Mouse (Mus musculus) ES-E14 (cell line): Measurements from ENCODE around the gene Myo1c. TPM values are rescaled to one million over a fixed set of nuclear protein-coding genes. Genes with fewer than 3 reads are reported as not detected.

Source experiments
- DNase-seq: peaks from one replicate; pipeline ENCODE4 v3.0.0-alpha.2; 2013; ENCODE audit warnings: low read depth, low spot score
- H3K27ac ChIP-seq: 2 replicates; pipeline ENCODE4 v1.5.1; 2012; ENCODE audit warnings: low read depth, mild to moderate bottlenecking, low read length, moderate library complexity, mixed read lengths; ENCODE audit not compliant: poor library complexity, insufficient read depth, severe bottlenecking
- H3K36me3 ChIP-seq: 2 replicates; pipeline ENCODE4 v1.6.1; 2012; ENCODE audit warnings: mild to moderate bottlenecking, low read length, moderate library complexity, mixed read lengths; ENCODE audit not compliant: control insufficient read depth, poor library complexity, insufficient read depth, severe bottlenecking
- H3K4me1 ChIP-seq, 2 experiments: fragments of 150-350 bp in 1 of 2; sonication (generic) in 1 of 2; 2 replicates each; pipeline ENCODE4 v1.6.1; 2012; ENCODE audit warnings: low read length in 2 of 2, mild to moderate bottlenecking in 1 of 2, mixed read lengths in 1 of 2; ENCODE audit not compliant: control insufficient read depth in 2 of 2, insufficient read depth in 2 of 2, poor library complexity in 1 of 2
- H3K4me3 ChIP-seq, 2 experiments: fragments of 150-350 bp in 1 of 2; sonication (generic) in 1 of 2; 2 replicates each; pipeline ENCODE4 v1.5.1; 2012; ENCODE audit warnings: low read length in 2 of 2, low read depth in 1 of 2, mild to moderate bottlenecking in 1 of 2, mixed read lengths in 1 of 2; ENCODE audit not compliant: insufficient read depth in 1 of 2, poor library complexity in 1 of 2, severe bottlenecking in 1 of 2
- H3K9ac ChIP-seq: 2 replicates; pipeline ENCODE4 v1.6.1; 2012; ENCODE audit warnings: low read depth, mild to moderate bottlenecking, low read length, mixed read lengths; ENCODE audit not compliant: poor library complexity, insufficient read depth, severe bottlenecking
- H3K9me3 ChIP-seq: fragments of 150-350 bp; sonication (generic); 2 replicates; pipeline ENCODE4 v1.6.1; 2012; ENCODE audit warnings: low read depth, mild to moderate bottlenecking, low read length; ENCODE audit not compliant: control insufficient read depth, insufficient read depth
- CHD2 ChIP-seq: IDR thresholded peaks from 2 replicates; pipeline ENCODE4 v1.6.1; 2014; ENCODE audit warnings: mild to moderate bottlenecking, low read depth, low read length, inconsistent platforms
- HCFC1 ChIP-seq: IDR thresholded peaks from 2 replicates; pipeline ENCODE4 v1.6.1; 2012; ENCODE audit warnings: low read length, inconsistent platforms, borderline replicate concordance; ENCODE audit not compliant: insufficient read depth
- MAFK ChIP-seq: IDR thresholded peaks from 2 replicates; pipeline ENCODE4 v1.6.1; 2014; ENCODE audit warnings: mild to moderate bottlenecking, low read depth, low read length, inconsistent platforms; ENCODE audit not compliant: insufficient read depth
- ZC3H11A ChIP-seq: IDR thresholded peaks from 2 replicates; pipeline ENCODE4 v1.6.1; 2012; ENCODE audit warnings: low read depth, mild to moderate bottlenecking, inconsistent platforms, low read length, borderline replicate concordance
- ZNF384 ChIP-seq: IDR thresholded peaks from 2 replicates; pipeline ENCODE4 v1.6.1; 2012; ENCODE audit warnings: low read depth, low read length, inconsistent platforms
- in situ Hi-C, 2 experiments: fragments of 600-800 bp; cut with MboI; formaldehyde crosslinking; loops; one replicate each; pipeline ENCODE4 v1.15.1; 2025; ENCODE audit warnings: low sequenced_read_pairs in 2 of 2, inconsistent platforms in 1 of 2; ENCODE audit not compliant: unreplicated experiment in 2 of 2
- total RNA-seq: library from RNA; depleted of rRNA; stranded (reverse); fragments of 300-350 nt; gene quantifications from 2 replicates; pipeline ENCODE4 v1.2.3, GENCODE M21; 2012

The Myo1c gene
- total RNA-seq, 1 experiment: 62.8 TPM

GRCm38 (mm10) chr11:75700557-75700956 lies 50.3 kb downstream of the Myo1c start:
- no peak for DNase-seq
- in situ Hi-C loops: no loop called here
- Histone ChIP-seq H3K36me3 (peaks cover 21% of the 10 kb centered on the region), H3K27ac (no peak overlapping the region), H3K9ac (no peak overlapping the region), H3K4me3 (no peak overlapping the region), H3K9me3 (no peaks in the 10 kb centered on the region), H3K4me1 (peaks cover 0 to 5% of the 10 kb centered on the region in 2 experiments; a peak in 1 of 4 replicates)
- TF ChIP-seq ZC3H11A (no peak), MAFK (no peak), ZNF384 (no peak), CHD2 (no peak), HCFC1 (no peak)

GRCm38 (mm10) chr11:75702761-75703160 lies 52.5 kb downstream of the Myo1c start:
- peaks cover 0 to 5% of the 10 kb centered on the region in 2 experiments; a peak in 1 of 4 replicates for H3K4me1 ChIP-seq
- no peaks in the 10 kb centered on the region for H3K9me3 ChIP-seq
- no peak overlapping the region for H3K4me3 ChIP-seq
- no peak for TF ChIP-seq HCFC1
- TF ChIP-seq MAFK: no peak
- TF ChIP-seq ZC3H11A: no peak
- H3K27ac ChIP-seq: no peak overlapping the region
- DNase-seq: no peak
- H3K9ac ChIP-seq: no peak overlapping the region
- in situ Hi-C loops: no loop called here
- H3K36me3 ChIP-seq: peaks cover 15% of the 10 kb centered on the region

GRCm38 (mm10) chr11:75703748-75704147 lies 53.4 kb downstream of the Myo1c start:
- Histone ChIP-seq H3K36me3 (peaks cover 11% of the 10 kb centered on the region; the same call in 1 of the 2 replicates), H3K27ac (no peak overlapping the region), H3K4me3 (no peak overlapping the region), H3K9me3 (no peaks in the 10 kb centered on the region), H3K9ac (no peak overlapping the region), H3K4me1 (peaks cover 0 to 5% of the 10 kb centered on the region in 2 experiments; a peak in 1 of 4 replicates)
- TF ChIP-seq HCFC1 (no peak), ZNF384 (no peak), ZC3H11A (no peak), MAFK (no peak), CHD2 (no peak)
- in situ Hi-C loops: no loop called here
- no peak for DNase-seq

- peak; percentile 47 for DNase-seq
- TF ChIP-seq HCFC1 (no peak), ZC3H11A (peak; percentile 28; the same call in 1 of the 2 replicates)
- H3K4me3 ChIP-seq: no peak overlapping the region
- H3K27ac ChIP-seq: no peak overlapping the region
- H3K9ac ChIP-seq: no peak overlapping the region
- no peaks in the 10 kb centered on the region for H3K9me3 ChIP-seq
- H3K4me1 ChIP-seq: no peaks in the 10 kb centered on the region
- in situ Hi-C loops: no loop called here
- H3K36me3 ChIP-seq: no peaks in the 10 kb centered on the region
Measured at GRCm38 (mm10) chr11:75713949-75714348, 63.6 kb downstream of the Myo1c start.

- in situ Hi-C loops: no loop called here
- Histone ChIP-seq H3K9ac (peak overlapping the region; percentile 30; the same call in 1 of the 2 replicates), H3K27ac (no peak overlapping the region), H3K4me3 (peak overlapping the region; percentile 15 to 29; a peak in 3 of 4 replicates), H3K36me3 (no peaks in the 10 kb centered on the region), H3K4me1 (peaks cover 0 to 2% of the 10 kb centered on the region in 2 experiments; a peak in 1 of 4 replicates), H3K9me3 (no peaks in the 10 kb centered on the region)
- TF ChIP-seq CHD2: no peak
- no peak for TF ChIP-seq HCFC1
- TF ChIP-seq ZNF384: no peak
- no peak for TF ChIP-seq MAFK
- TF ChIP-seq ZC3H11A: no peak
- DNase-seq: no peak
Measured at GRCm38 (mm10) chr11:75715556-75715955, 65.3 kb downstream of the Myo1c start.
